Mouse (Mus musculus) hematopoietic multipotent progenitor cell, adult 10-12 weeks (in vitro differentiated cells): ENCODE results near the gene Mrpl43. TPM values are rescaled to one million over a fixed set of nuclear protein-coding genes. Genes with fewer than 3 reads are reported as not detected.

Experiments used
- polyA plus RNA-seq: library from polyadenylated mRNA; stranded (reverse); fragments of >175 nt; gene quantifications from 2 replicates; pipeline ENCODE4 v1.2.3, GENCODE M21; 2012; ENCODE audit warnings: low replicate concordance

Gene Mrpl43
- 74.0 and 98.5 TPM in 2 replicates for polyA plus RNA-seq

DNA sequence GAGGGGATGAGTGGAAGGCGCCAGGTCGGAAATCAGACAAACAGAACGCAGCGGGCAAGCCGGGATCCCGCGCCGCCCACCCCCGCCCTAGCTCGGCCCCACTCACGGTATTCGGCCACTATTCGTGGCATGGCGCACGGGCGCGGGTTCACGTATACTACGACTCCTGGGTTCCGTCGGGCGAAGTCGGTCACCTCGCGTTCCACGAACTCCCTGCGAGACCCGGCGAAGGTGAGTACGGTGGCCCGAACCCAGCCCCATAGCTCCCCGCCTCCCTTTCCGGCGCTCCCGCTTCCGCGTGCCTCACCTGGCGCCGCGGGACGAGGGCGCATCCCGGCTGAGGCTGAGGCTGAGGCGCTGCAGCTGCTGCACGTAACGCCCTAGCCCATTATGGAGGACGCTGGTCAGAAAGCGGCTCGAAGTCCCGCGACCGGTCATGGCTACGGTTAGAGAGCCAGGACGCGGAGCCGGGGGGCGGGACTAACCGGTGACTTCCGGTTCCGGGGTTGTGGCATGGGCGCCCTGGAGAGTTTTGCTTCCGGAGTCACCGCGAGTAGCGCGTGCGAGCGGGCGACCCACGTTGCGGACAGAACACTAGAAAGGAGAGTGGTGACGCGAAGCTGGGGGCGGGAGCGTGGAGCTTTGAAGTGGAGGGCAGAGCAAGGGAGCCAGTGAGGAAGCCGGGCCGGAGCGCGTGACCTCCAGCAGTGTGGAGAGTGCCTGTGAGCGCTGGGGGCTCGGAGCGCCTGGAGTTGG lies at the start of gene Mrpl43:
Gene Mrpl43, minus strand, starts transcription at position 486 of the 756 bp plus-strand sequence.

GRCm38 (mm10) chr19:45047417-45047934 lies 41.2 kb upstream of the Mrpl43 start, which contains the start of gene Sfxn3:
Gene Sfxn3, plus strand, starts transcription at chr19:45047503.

GRCm38 (mm10) chr19:45045651-45046050 lies 39.4 kb upstream of the Mrpl43 start, which contains the start of gene Pdzd7:
Gene Pdzd7, minus strand, starts transcription at chr19:45045717.

DNA sequence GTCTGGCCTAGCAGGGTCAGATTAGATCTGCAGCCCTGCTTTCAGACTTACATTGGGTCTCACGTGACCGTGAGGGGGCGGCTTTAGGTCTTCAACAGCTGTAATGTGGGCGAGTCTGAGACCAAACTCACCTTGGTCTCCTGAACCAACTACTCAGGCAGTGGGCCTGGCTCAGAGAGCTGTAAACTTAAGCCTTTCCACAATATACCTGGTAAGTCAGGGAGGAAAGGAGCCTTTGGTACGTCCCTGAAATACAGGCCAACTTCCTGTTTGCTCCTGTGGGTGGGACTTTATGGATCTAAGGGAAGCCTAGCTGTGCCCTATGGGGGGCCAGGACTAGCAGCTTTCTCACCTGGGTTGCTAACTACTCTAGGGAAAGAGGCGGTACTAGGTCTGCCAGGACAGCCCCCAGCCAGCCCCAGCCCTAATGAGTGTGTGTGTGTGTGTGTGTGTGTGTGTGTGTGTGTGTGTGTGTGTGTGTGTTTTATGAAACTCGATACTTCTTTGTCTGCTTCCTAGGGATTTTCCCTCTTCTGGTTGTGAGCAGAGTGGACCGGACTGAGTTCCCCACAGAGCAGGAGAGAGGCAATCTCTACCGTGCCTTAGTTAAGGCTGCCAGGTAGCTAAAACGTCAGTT lies 8.2 kb upstream of the Mrpl43 start, which contains the start of gene Lzts2:
Gene Lzts2, plus strand, starts transcription at position 80 of the 637 bp plus-strand sequence.

GRCm38 (mm10) chr19:45005444-45005843 lies 798 bp downstream of the Mrpl43 start, which contains the start of gene Twnk:
Gene Twnk, plus strand, starts transcription at chr19:45005663.

GRCm38 (mm10) chr19:44988831-44989566 lies 17.2 kb downstream of the Mrpl43 start, which contains the start of gene Sema4g:
Gene Sema4g, plus strand, starts transcription at chr19:44989101.

Other genes with a start within 250 kb of the Mrpl43 start
- gene Slf2, start 75.3 kb downstream of the Mrpl43 start, polyA plus RNA-seq = 39.4 and 79.5 TPM in 2 replicates
- gene Sema4g, start 17.3 kb downstream of the Mrpl43 start, polyA plus RNA-seq = 0.41 and 0.56 TPM in 2 replicates
- gene Twnk, start 779 bp downstream of the Mrpl43 start, polyA plus RNA-seq = 5.6 and 6.8 TPM in 2 replicates
- gene Lzts2, start 8.0 kb upstream of the Mrpl43 start, polyA plus RNA-seq = 7.7 and 13.6 TPM in 2 replicates
- gene Pdzd7, start 39.3 kb upstream of the Mrpl43 start, polyA plus RNA-seq = 0.04 and 0.37 TPM in 2 replicates
- gene Sfxn3, start 41.1 kb upstream of the Mrpl43 start, polyA plus RNA-seq = 18.5 and 22.9 TPM in 2 replicates
- 0.82 and 0.84 TPM in 2 replicates for gene Kazald1, start 68.8 kb upstream of the Mrpl43 start, polyA plus RNA-seq
- 0.91 and 1.6 TPM in 2 replicates for gene Tlx1, start 144.2 kb upstream of the Mrpl43 start, polyA plus RNA-seq
- gene Lbx1, start 229.4 kb upstream of the Mrpl43 start, polyA plus RNA-seq = not detected in 2 replicates